ENCODE assay signal across 18 mouse cellular contexts in genomic region chr11:75044333-75044732, GRCm38 (mm10).
DNase-seq lines count a peak whose midpoint lies in the region; ATAC-seq and TF ChIP-seq lines count a peak whose summit lies in the region.
"Had no signal": no experiment of that assay in that cellular context is flagged by ENCODE, and none has a peak within 500 bp of the region (broad histone marks: within the 10 kb centered on the region; RNA-seq: fewer than 3 reads in every experiment).

No protein-coding gene starts in this region.

- H3K27me3 ChIP-seq in kidney, adult 2 months (replicated peaks; ENCODE audit: control insufficient read depth, insufficient read depth, low read length), result no peaks in the 10 kb centered on the region
- no peaks in the 10 kb centered on the region for H3K27me3 ChIP-seq in stomach, embryonic 16.5 days (ENCODE audit: control insufficient read depth, insufficient read depth, low read length)
- H3K27me3 ChIP-seq: forebrain, embryonic 12.5 days; Patski had no signal

- no peak for TF ChIP-seq CTCF in kidney, adult 2 months (conservative IDR thresholded peaks at IDR 0.05; ENCODE audit: insufficient read depth, insufficient read length, low read depth, low read length)

- intact Hi-C loops in heart, postnatal 10 days (cut with DNase I), result no loop called here

- no peaks in the 10 kb centered on the region; the same call in 1 of the 2 replicates for H3K36me3 ChIP-seq in kidney, adult 2 months (ENCODE audit: control insufficient read depth, insufficient read depth, low read length)
- peaks cover 6% of the 10 kb centered on the region; the same call in 1 of the 2 replicates for H3K36me3 ChIP-seq in stomach, embryonic 16.5 days (ENCODE audit: control insufficient read depth, insufficient read depth, low read length)

- H3K4me2 ChIP-seq in stomach, embryonic 16.5 days (ENCODE audit: low read depth, low read length), result no peak overlapping the region
- H3K4me2 ChIP-seq: forebrain, embryonic 12.5 days had no signal

- H3K4me3 ChIP-seq in kidney, adult 2 months (ENCODE audit: insufficient read depth, low read depth, low read length), result no peak overlapping the region
- H3K4me3 ChIP-seq in stomach, embryonic 16.5 days (replicated peaks; ENCODE audit: low read length), result no peak overlapping the region
- H3K4me3 ChIP-seq: forebrain, embryonic 12.5 days had no signal

- no peaks in the 10 kb centered on the region for H3K9me3 ChIP-seq in stomach, embryonic 16.5 days (replicated peaks; ENCODE audit: control insufficient read depth, low read length)
- H3K9me3 ChIP-seq: forebrain, embryonic 12.5 days had no signal

- peak overlapping the region; percentile 7; the same call in 1 of the 2 replicates for H3K27ac ChIP-seq in kidney, adult 2 months (ENCODE audit: insufficient read depth, low read depth, low read length)
- peak overlapping the region; percentile 86 for H3K27ac ChIP-seq in stomach, embryonic 16.5 days (ENCODE audit: low read length)
- H3K27ac ChIP-seq: forebrain, embryonic 12.5 days; macrophage had no signal

- DNase-seq in kidney, adult 2 months, result no peak
- no peak for DNase-seq in kidney, adult 18-20 months
- peak; percentile 4 for DNase-seq in lung, postnatal 25 days (ENCODE audit: low spot score)
- DNase-seq in lung, adult 18-20 months, result no peak
- peak; percentile 54 to 56 for DNase-seq in heart, postnatal 10 days
- no peak for DNase-seq in cerebellum, adult 9-11 months
- DNase-seq in Muller cell, postnatal 12 days (ENCODE audit: inconsistent ontology term), result no peak
- DNase-seq: adrenal gland, postnatal 10 days; cerebellum, adult 11 months; embryo, embryonic 11 days; right cerebral cortex, postnatal 4 days; thymus, postnatal 25 days had no signal

- WGBS in kidney, adult 2 months, result 72% methylated on average over 3 of the region's 3 CpGs
- WGBS in stomach, embryonic 16.5 days, result 52% methylated on average over 3 of the region's 3 CpGs

- peaks cover 24% of the 10 kb centered on the region for H3K4me1 ChIP-seq in kidney, adult 2 months (ENCODE audit: control insufficient read depth, insufficient read depth, low read length)
- H3K4me1 ChIP-seq in stomach, embryonic 16.5 days (ENCODE audit: control insufficient read depth, insufficient read depth, low read length), result peaks cover 38% of the 10 kb centered on the region

- ATAC-seq in stomach, embryonic 16.5 days (ENCODE audit: insufficient read depth, low FRiP score), result no peak
- ATAC-seq: CD4-positive, CD25-positive, alpha-beta regulatory T cell, adult 4 months; inflammation-experienced regulatory T-cells, adult 6 months; Patski had no signal

- H3K9ac ChIP-seq in stomach, embryonic 16.5 days (ENCODE audit: low read length), result 0 out of 2 replicates have a peak overlapping the region, but pooled peaks have one; percentile 36
- H3K9ac ChIP-seq: forebrain, embryonic 12.5 days had no signal

- TF ChIP-seq POLR2A in kidney, adult 2 months (IDR thresholded peaks at IDR 0.05; ENCODE audit: low read depth, low read length), result no peak

Comparison
In these comparisons a context has a peak if more than half of its experiments do, and no peak if none do; other contexts are left out.
1. DNase-seq: peak in lung, postnatal 25 days (single experiment) and heart, postnatal 10 days (2 of 2); none in kidney, adult 2 months (single experiment), kidney, adult 18-20 months (single experiment), lung, adult 18-20 months (0 of 2), cerebellum, adult 9-11 months (single experiment) and Muller cell, postnatal 12 days (single experiment).